Mouse (Mus musculus) ES-E14 (cell line): Measurements from ENCODE around the gene Kcnj10.

Experiments used
- MAFK ChIP-seq: IDR thresholded peaks from 2 replicates; pipeline ENCODE4 v1.6.1; 2014; ENCODE audit warnings: mild to moderate bottlenecking, low read depth, low read length, inconsistent platforms; ENCODE audit not compliant: insufficient read depth
- ZNF384 ChIP-seq: IDR thresholded peaks from 2 replicates; pipeline ENCODE4 v1.6.1; 2012; ENCODE audit warnings: low read depth, low read length, inconsistent platforms

DNA sequence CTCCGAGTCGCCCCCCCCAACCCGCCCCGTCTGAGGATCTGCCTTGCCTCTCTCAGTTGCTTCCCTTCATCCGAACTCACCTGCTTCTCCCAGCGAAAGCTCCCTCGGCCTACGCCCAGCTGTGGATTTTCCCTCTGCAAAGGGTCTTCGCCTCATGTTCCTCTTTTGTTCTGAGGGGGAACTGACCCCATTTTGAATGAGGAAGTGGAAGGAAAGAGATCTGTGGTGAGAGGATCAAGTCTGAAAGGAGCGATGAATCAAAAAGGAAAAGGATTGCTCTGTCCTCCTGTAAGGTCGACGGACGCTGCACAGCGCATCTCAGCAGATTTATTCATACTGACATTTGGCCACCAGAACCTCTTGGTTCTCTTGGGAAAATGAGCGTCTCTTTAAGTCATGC is 5.2 kb upstream of the Kcnj10 start:
- no peak for TF ChIP-seq MAFK
- TF ChIP-seq ZNF384: no peak
